Mouse (Mus musculus): ENCODE measurements around the gene Cog7. TPM values are rescaled to one million over a fixed set of nuclear protein-coding genes. Genes with fewer than 3 reads are reported as not detected.

Gene Cog7
- total and polyA plus RNA-seq, 2 experiments from 2014 or later, result 24.7 to 32.5 TPM

DNA sequence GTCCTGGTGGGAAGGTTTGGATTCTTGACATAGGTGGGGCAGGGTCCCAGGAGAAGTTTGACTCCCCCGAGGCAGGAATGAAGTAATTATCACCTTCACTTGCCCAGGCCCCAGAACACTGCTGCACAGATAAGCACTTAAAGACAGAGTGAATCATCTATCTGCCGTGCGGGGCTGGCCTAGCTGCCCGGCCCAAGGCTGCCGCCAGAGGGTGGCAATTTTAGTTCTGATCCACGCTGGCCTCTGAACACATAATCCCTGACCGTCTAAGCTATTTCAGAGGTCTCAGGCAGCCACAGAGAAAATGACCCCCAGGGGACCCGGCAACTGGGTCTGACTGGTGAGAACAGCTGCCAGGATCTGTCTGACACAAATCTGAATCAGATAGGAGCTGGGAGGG is 33.6 kb upstream of the Cog7 start:
- ATAC-seq (no peak), DNase-seq (no peak)
- H3K9ac ChIP-seq, result no peak overlapping the region
- H3K36me3 ChIP-seq (ENCODE audit: insufficient read depth), result peaks cover 25% of the 10 kb centered on the region
- H3K27ac ChIP-seq (ENCODE audit: low read depth, low read length), result no peak overlapping the region
- H3K4me1 ChIP-seq (ENCODE audit: insufficient read depth), result peaks cover 3% of the 10 kb centered on the region; the same call in 1 of the 2 replicates
- H3K4me3 ChIP-seq (ENCODE audit: low read depth, low read length), result no peak overlapping the region
- no peaks in the 10 kb centered on the region for H3K27me3 ChIP-seq (ENCODE audit: insufficient read depth, low read length)
- no peaks in the 10 kb centered on the region for H3K9me3 ChIP-seq (ENCODE audit: low read length)
- 66% methylated on average over 8 of the region's 8 CpGs for WGBS
- no peak overlapping the region for H3K4me2 ChIP-seq (ENCODE audit: low read depth)
- no peak for TF ChIP-seq CTCF (IDR thresholded peaks at IDR 0.05; ENCODE audit: low read depth)

DNA sequence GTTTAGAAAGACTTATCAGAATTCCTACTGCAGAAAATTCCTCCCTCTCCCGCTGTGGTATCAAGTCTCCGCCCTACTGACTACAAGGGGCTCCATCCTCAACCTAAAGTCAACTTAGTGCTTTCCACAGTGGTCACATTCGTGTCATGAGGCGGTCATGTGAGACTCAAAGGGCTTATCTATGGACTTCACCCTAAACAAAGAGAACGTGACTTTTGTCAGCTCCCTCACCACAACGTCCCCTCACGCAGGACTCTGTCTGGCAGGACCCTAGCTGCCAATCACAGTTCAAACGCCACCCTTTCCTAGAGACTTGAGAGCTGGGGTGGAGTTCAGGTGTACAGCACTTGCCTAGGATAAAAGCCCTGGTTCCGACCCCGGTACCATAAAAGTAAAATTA is 31.4 kb upstream of the Cog7 start:
- H3K27me3 ChIP-seq (ENCODE audit: insufficient read depth, low read length), result no peaks in the 10 kb centered on the region
- no peaks in the 10 kb centered on the region for H3K4me1 ChIP-seq (ENCODE audit: insufficient read depth)
- no peak overlapping the region for H3K9ac ChIP-seq
- no peak overlapping the region for H3K4me3 ChIP-seq (ENCODE audit: low read depth, low read length)
- peaks cover 42% of the 10 kb centered on the region for H3K36me3 ChIP-seq (ENCODE audit: insufficient read depth)
- 92% methylated on average over 10 of the region's 10 CpGs for WGBS
- no peak overlapping the region for H3K27ac ChIP-seq (ENCODE audit: low read depth, low read length)
- TF ChIP-seq CTCF (IDR thresholded peaks at IDR 0.05; ENCODE audit: low read depth), result no peak
- DNase-seq, result no peak
- no peaks in the 10 kb centered on the region for H3K9me3 ChIP-seq (ENCODE audit: low read length)
- no peak overlapping the region for H3K4me2 ChIP-seq (ENCODE audit: low read depth)
- ATAC-seq, result no peak

- H3K27me3 ChIP-seq (ENCODE audit: insufficient read depth, low read length), result no peaks in the 10 kb centered on the region
- DNase-seq, result no peak
- peaks cover 45% of the 10 kb centered on the region for H3K36me3 ChIP-seq (ENCODE audit: insufficient read depth)
- no peak overlapping the region for H3K4me3 ChIP-seq (ENCODE audit: low read depth, low read length)
- H3K4me2 ChIP-seq (ENCODE audit: low read depth), result no peak overlapping the region
- no peak for ATAC-seq
- TF ChIP-seq CTCF (IDR thresholded peaks at IDR 0.05; ENCODE audit: low read depth), result no peak
- H3K4me1 ChIP-seq (ENCODE audit: insufficient read depth), result no peaks in the 10 kb centered on the region
- H3K9me3 ChIP-seq (ENCODE audit: low read length), result no peaks in the 10 kb centered on the region
- WGBS, result 96% methylated on average over 4 of the region's 4 CpGs
- H3K27ac ChIP-seq (ENCODE audit: low read depth, low read length), result no peak overlapping the region
- H3K9ac ChIP-seq, result no peak overlapping the region
These were observed 30.9 kb upstream of the Cog7 start for GRCm38 (mm10) chr7:122012370-122012769.

GRCm38 (mm10) chr7:122000396-122000795 is 18.9 kb upstream of the Cog7 start:
- no peaks in the 10 kb centered on the region for H3K4me1 ChIP-seq (ENCODE audit: insufficient read depth)
- no peak for ATAC-seq
- no peak overlapping the region for H3K27ac ChIP-seq (ENCODE audit: low read depth, low read length)
- DNase-seq, result no peak
- H3K4me2 ChIP-seq (ENCODE audit: low read depth), result no peak overlapping the region
- H3K4me3 ChIP-seq (ENCODE audit: low read depth, low read length), result no peak overlapping the region
- no peaks in the 10 kb centered on the region for H3K27me3 ChIP-seq (ENCODE audit: insufficient read depth, low read length)
- H3K9me3 ChIP-seq (ENCODE audit: low read length), result no peaks in the 10 kb centered on the region
- WGBS, result 82% methylated on average over 8 of the region's 8 CpGs
- peaks cover 85% of the 10 kb centered on the region for H3K36me3 ChIP-seq (ENCODE audit: insufficient read depth)
- H3K9ac ChIP-seq, result no peak overlapping the region
- no peak for TF ChIP-seq CTCF (IDR thresholded peaks at IDR 0.05; ENCODE audit: low read depth)

DNA sequence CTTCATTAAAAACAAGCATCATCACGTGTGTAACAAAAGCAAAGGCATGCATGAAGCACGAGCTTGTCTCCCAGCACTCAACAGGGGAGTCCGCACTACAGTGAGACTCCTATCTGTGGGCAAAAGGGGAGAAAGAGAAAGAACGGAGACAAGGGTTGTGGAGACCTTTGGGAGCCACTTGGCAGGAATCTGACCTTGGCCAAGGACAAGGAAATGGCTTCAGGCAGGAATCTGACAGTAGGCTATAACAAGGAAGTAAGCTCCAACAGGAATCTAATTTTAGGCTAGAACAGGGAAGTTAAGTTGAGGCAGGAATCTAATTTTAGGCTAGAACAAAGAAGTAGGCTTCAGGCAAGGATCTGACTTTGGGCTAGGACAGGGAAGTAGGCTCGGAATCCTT is 14.4 kb upstream of the Cog7 start:
- DNase-seq (no peak), ATAC-seq (no peak)
- Histone ChIP-seq H3K4me3 (ENCODE audit: low read depth, low read length) (no peak overlapping the region), H3K27me3 (ENCODE audit: insufficient read depth, low read length) (no peaks in the 10 kb centered on the region), H3K36me3 (ENCODE audit: insufficient read depth) (peaks cover 86% of the 10 kb centered on the region), H3K27ac (ENCODE audit: low read depth, low read length) (no peak overlapping the region), H3K9ac (no peak overlapping the region), H3K4me1 (ENCODE audit: insufficient read depth) (no peaks in the 10 kb centered on the region), H3K9me3 (ENCODE audit: low read length) (no peaks in the 10 kb centered on the region), H3K4me2 (ENCODE audit: low read depth) (no peak overlapping the region)
- TF ChIP-seq CTCF (IDR thresholded peaks at IDR 0.05; ENCODE audit: low read depth), result no peak
- WGBS, result 89% methylated on average over 5 of the region's 5 CpGs

DNA sequence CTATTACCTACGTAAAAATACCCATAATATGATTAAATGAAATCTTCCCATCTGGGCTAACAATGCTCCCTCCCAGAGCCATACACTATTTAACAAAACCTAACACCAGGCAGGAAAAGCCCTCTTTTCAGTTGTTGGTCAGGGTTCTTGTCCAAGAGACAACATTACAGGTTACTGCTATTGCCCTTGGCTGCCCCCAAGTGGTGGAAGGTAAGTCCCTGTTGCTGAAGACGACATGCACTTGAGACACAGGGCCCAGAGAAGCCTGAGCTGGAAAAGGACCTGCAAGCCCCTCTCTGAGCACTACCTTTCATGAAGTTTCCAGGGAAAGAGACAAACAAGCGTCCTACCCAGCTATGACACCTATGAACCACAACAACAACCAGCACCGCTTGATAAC is 6.5 kb downstream of the Cog7 start:
- Histone ChIP-seq H3K4me2 (ENCODE audit: low read depth) (no peak overlapping the region), H3K36me3 (ENCODE audit: insufficient read depth) (peaks cover 25% of the 10 kb centered on the region), H3K9ac (no peak overlapping the region), H3K4me1 (ENCODE audit: insufficient read depth) (no peaks in the 10 kb centered on the region), H3K4me3 (ENCODE audit: low read depth, low read length) (no peak overlapping the region), H3K27me3 (ENCODE audit: insufficient read depth, low read length) (no peaks in the 10 kb centered on the region), H3K9me3 (ENCODE audit: low read length) (no peaks in the 10 kb centered on the region), H3K27ac (ENCODE audit: low read depth, low read length) (no peak overlapping the region)
- 56% methylated on average over 4 of the region's 4 CpGs for WGBS
- peak; percentile 78 for TF ChIP-seq CTCF (IDR thresholded peaks at IDR 0.05; ENCODE audit: low read depth)
- DNase-seq, result peak; percentile 43
- ATAC-seq, result no peak

GRCm38 (mm10) chr7:121971698-121972097 is 9.8 kb downstream of the Cog7 start:
- H3K4me2 ChIP-seq (ENCODE audit: low read depth), result no peak overlapping the region
- WGBS, result 88% methylated on average over 3 of the region's 3 CpGs
- H3K27ac ChIP-seq (ENCODE audit: low read depth, low read length), result no peak overlapping the region

DNA sequence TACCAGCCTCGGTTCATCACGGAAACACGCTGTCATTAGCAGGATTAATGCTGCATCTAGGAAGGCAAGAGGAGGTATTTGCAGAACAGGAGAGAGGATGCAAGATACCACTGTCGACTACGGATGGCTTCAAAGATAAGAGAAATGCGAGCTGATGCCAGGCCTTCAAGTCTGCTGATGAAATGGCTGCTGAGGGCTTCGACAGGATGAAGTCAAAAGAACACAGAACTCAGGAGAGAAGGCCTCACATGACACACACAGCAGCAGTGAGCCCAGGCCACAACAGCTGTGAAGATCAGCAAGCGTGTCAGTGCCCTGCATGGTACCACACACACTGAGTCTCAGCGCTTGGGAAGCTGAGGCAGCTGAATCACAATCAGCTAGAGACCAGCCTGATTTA is 11.3 kb downstream of the Cog7 start:
- H3K4me1 ChIP-seq (ENCODE audit: insufficient read depth), result no peaks in the 10 kb centered on the region
- H3K4me3 ChIP-seq (ENCODE audit: low read depth, low read length), result no peak overlapping the region
- H3K36me3 ChIP-seq (ENCODE audit: insufficient read depth), result peaks cover 27% of the 10 kb centered on the region
- H3K4me2 ChIP-seq (ENCODE audit: low read depth), result no peak overlapping the region
- no peak overlapping the region for H3K27ac ChIP-seq (ENCODE audit: low read depth, low read length)
- WGBS, result 89% methylated on average over 9 of the region's 9 CpGs
- DNase-seq (no peak), ATAC-seq (no peak)
- H3K9ac ChIP-seq, result no peak overlapping the region
- H3K9me3 ChIP-seq (ENCODE audit: low read length), result no peaks in the 10 kb centered on the region
- TF ChIP-seq CTCF (IDR thresholded peaks at IDR 0.05; ENCODE audit: low read depth), result no peak
- no peaks in the 10 kb centered on the region for H3K27me3 ChIP-seq (ENCODE audit: insufficient read depth, low read length)

More at GRCm38 (mm10) chr7:121971698-121972097, 9.8 kb downstream of the Cog7 start:
- no peaks in the 10 kb centered on the region for H3K4me1 ChIP-seq (ENCODE audit: insufficient read depth)
- no peak for TF ChIP-seq CTCF (IDR thresholded peaks at IDR 0.05; ENCODE audit: low read depth)
- no peak overlapping the region for H3K4me3 ChIP-seq (ENCODE audit: low read depth, low read length)
- no peak for DNase-seq
- H3K9ac ChIP-seq, result no peak overlapping the region
- ATAC-seq, result no peak
- H3K9me3 ChIP-seq (ENCODE audit: low read length), result no peaks in the 10 kb centered on the region
- no peaks in the 10 kb centered on the region for H3K27me3 ChIP-seq (ENCODE audit: insufficient read depth, low read length)
- peaks cover 27% of the 10 kb centered on the region for H3K36me3 ChIP-seq (ENCODE audit: insufficient read depth)
